Mouse (Mus musculus) ovary, adult 18-20 months (tissue): ENCODE data around the gene Ap1b1.

ENCODE experiments used
- DNase-seq: peaks from one replicate; pipeline ENCODE4 v3.0.0; 2022; ENCODE audit warnings: low spot score, mixed read lengths

The Ap1b1 gene

DNA sequence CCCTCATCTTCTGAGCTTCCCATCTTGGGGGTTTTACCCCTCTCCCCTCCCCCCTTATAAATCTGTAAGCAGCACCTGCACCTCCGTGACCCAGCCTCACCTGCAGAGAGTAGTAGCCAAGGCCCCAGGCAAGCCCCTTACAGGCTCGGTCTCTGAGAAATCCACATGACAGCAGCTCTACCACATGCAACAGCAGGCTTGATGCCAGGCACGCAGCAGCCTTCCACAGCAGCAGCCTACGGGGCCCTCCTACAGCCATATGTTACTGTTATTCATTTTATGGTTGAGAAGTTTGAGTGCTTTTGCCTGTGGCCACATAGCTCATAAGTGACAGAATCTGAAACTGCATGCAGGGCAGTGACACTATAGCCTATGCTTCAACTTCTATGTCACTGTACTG, 48.8 kb downstream of the Ap1b1 start:
- DNase-seq = no peak

GRCm38 (mm10) chr11:5037146-5037854, 50.7 kb downstream of the Ap1b1 start:
- peak; percentile 65 for DNase-seq

DNA sequence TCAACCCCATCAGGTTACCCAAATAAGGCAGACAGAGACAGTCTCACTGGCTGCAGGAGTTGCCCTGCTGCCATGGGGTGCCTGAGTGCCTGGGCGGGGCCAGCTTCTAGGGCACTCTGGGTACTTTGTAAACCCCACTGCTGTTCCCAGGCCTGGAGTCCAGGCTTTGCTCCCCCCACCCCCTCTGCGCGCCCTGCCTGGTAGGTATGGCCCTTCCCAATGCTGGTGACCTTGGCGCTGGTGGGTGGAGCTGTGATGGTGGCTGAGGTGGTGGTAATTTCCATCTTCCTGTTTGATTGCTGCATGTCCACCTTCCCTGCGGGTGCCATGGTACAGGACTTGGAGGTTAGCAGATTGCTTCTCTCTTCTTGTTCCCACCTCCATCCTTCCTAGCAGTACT, 54.0 kb downstream of the Ap1b1 start:
- no peak for DNase-seq

DNA sequence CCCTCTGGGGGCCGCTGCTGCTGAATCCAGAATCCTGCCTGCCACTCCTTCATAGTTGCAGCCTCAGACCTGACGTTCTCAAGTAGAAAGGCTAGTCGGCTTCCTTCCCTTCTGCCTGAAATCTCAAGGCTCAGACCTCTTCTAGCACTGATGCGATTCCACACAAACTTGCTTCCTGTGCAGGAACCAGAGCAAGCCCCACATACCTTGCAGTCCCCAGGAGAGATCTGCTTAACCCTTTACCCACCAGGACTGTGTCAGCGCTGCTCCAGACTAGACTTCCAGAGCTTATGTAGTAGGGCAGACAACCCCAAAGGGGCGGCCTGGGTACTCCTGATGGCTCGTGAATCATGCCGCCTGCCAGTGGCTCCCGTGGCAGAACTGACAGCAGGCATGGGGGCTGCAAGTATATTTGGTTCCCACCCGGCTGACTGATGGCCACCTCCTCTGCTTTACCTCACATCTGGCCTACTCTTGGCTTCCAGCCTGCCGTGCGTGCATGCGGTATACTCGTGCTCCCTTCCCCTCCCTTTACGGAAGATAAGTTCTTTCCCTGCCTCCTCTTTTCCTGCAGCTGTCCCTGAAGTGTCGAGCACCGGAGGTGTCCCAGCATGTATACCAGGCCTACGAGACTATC, 54.6 kb downstream of the Ap1b1 start:
- DNase-seq = no peak

- no peak for DNase-seq
Observed at GRCm38 (mm10) chr11:5042645-5043381, 56.2 kb downstream of the Ap1b1 start.

DNA sequence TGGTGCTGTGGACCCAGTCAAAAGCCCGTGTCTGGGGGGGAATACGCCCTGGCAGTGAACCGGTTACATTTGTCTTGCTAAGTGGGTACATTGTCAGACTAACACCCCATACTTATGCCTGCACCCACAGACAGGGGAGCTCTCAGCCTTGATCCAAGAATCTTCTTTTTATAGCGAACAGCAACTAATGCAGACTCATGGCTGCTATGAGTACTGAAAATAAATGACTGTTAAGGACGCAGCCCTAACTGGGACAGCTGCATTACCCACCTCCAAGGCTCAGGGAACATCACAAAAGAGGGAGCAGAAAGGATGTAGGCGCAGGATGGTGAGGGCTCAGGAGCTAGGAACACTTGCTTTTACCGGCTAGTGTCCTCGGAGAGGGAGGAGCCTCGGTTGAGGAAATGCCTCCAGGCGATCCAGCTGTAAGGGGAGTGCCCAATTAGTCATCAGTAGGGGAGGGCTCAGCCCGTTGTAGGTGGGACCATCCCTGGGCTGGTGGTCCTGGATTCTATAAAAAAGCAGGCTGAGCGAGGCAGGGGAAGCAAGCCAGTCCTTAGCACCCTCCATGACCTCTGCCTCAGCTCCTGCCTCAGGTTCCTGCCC, 59.8 kb downstream of the Ap1b1 start:
- no peak for DNase-seq

DNA sequence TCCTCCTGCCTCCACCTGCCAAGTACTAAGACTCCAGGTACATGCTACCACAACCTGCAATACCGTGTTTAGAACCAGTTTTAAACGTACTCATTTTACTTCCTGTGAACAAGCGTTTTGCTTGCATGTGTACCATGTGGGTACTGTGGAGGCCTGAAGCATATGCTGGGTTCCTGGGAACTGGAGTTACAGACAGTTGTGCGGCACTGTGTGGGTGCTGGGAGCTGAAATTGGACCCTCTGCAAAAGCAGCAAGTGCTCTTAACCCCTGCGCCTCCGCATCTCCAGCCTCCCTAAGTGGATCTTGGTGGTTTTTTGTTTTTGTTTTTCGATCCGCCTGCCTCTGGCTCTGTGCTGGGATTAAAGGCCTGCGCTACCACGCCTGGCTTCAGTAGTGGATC, 65.0 kb downstream of the Ap1b1 start:
- no peak for DNase-seq

- DNase-seq = no peak
Observed at GRCm38 (mm10) chr11:5052200-5052854, 65.7 kb downstream of the Ap1b1 start.

DNA sequence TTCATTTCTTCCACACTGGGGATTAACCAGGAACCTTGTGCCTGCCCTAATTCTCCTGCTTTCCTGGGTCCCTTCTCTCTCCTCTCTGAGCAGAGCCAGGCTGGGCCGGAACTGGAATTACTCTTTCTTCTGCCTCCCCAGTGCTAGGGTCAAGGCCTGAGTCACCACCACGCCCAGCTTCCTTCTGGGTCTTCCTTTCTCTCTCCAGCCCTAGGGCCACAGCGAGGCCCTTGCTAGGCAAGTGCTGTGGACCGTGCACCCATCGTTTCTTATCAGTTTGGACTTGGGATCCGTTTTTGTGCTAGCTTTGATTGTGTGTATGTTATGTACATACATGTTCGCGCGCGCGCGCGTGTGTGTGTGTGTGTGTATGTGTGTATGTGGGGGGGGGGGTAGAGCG, 67.5 kb downstream of the Ap1b1 start:
- no peak for DNase-seq

GRCm38 (mm10) chr11:5054874-5055273, 68.2 kb downstream of the Ap1b1 start:
- DNase-seq = no peak

DNA sequence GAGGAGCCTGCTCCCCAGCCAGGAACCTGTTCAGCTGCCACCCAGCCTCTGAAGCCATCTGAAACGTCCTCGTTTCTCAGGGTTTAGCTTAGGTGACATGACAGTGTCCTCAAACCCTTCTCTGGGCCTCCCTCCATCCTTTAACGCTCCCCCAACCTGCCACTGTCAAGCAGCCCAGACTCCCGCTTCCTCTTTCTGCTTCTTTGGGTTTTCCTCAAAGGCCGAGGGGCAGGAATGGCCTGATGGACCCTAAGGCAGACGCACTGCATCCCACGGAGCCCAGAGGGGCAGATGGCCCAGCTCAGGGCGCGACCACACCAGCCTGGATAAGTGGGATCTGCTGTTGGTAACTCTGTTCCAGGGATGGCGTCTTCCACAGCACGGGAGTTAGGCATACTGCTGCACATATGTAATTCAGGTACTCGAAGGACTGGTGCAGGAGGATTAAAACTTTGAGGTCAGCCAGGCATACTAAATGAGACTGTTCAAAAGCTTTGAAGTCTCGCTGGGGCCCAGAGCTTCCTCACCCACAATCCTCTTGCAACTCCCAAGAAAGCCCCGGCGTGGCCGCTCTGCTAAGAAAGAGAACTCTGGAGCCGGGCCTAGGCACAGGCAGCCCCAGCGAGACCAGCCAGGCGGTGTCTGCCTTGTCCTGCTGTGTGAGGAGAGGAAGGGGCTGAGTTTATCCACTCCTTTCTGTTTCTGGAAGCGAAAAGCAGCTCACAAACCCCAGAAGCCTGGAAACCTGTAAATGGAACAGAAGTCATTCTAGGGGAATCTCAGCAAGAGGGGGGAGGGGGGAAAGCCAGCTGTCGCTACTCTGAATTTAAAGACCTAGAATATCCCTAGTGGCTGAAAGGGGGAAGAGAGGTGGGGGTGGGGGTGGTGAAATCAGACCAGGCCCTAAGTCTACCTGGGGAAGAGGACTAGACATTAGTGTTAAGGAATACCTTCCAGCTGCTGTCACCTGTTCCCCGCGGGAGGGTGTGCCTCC, 69.6 kb downstream of the Ap1b1 start:
- DNase-seq = no peak

GRCm38 (mm10) chr11:5057064-5057463, 70.4 kb downstream of the Ap1b1 start:
- no peak for DNase-seq

DNA sequence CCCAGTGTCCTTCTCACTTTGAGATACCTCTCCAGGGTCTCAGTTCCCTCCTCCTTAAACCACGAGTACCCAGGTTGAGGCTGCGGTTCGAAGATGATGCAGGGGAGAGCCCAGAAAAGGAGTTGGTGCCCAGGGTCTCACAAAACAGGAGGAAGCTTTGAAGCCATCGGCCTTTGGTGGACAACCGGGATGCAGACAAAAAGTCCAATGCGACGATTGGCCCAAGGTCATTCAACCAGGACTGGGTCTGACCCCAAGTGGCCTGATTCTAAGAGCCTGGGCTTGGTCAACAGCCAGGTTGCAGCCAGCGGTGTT, 70.9 kb downstream of the Ap1b1 start:
- no peak for DNase-seq

DNA sequence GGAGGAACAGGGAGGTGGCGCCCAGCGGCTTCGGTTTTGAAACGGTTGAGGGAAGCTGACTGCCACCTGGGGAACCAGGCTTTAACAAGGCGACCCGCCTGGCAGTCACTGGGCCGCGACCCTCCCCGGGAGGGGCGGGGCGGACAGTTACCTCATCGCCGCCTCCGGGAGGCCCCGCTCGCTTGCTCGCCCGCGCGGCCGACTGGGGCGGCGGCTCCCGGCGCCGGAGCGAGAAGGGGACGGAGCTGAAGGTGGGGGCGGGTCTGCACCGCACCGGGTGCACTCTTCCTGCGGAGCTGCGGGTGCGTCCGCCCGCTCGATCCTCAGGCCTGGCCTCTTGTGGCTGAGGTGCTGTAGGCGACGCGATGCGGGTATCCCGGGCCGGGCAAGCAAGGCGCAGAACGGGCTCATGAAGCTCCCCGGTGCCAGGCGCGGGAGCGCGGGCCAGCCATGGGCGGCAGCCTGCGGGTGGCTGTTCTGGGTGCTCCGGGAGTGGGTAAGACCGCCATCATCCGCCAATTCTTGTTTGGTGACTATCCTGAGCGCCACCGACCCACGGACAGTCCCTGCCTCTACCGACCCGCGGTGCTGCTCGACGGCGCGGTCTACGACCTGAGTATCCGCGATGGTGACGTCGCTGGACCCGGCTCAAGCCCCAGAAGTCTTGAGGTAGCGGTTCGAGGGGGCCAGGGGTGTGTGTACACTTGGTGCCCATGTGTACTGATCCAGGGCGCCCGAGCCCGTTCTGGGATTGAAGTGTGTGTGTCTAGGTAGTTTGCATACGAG, 71.4 kb downstream of the Ap1b1 start, which contains the start of gene Rasl10a:
Gene Rasl10a, plus strand, starts transcription at position 273 of the 786 bp plus-strand sequence.
- no peak for DNase-seq

- no peak for DNase-seq
Observed at GRCm38 (mm10) chr11:5058783-5059182, 72.2 kb downstream of the Ap1b1 start.

- no peak for DNase-seq
Observed at GRCm38 (mm10) chr11:5059230-5059629, 72.6 kb downstream of the Ap1b1 start.

DNA sequence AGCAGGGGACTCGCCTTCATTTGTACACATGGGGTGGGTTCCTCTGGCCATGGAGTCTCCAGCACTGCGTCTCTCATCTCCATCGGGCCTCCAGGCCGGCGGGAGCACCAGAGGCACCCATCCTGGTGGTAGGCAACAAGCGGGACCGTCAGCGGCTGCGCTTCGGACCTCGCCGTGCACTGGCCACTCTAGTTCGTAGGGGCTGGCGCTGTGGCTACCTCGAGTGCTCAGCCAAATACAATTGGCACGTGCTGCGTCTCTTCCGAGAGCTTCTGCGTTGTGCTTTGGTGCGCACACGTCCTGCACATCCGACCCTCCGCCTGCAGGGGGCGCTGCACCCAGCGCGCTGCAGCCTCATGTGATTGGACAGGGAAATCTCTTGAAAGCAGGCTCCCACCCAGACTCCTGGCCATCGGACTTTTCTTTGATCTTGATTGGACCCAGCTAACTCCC, 73.1 kb downstream of the Ap1b1 start:
- no peak for DNase-seq

- DNase-seq = no peak
Observed at GRCm38 (mm10) chr11:5060756-5061412, 74.3 kb downstream of the Ap1b1 start.

- DNase-seq = peak; percentile 91
Observed at GRCm38 (mm10) chr11:5061413-5062139, 75.0 kb downstream of the Ap1b1 start.
